Mouse (Mus musculus) brain, adult 2 months (tissue): ENCODE measurements around the gene Nostrin.

Source experiments
- DNase-seq: peaks from one replicate; pipeline ENCODE4 v3.0.0; 2011; ENCODE audit warnings: low read depth, low spot score

Gene Nostrin

DNA sequence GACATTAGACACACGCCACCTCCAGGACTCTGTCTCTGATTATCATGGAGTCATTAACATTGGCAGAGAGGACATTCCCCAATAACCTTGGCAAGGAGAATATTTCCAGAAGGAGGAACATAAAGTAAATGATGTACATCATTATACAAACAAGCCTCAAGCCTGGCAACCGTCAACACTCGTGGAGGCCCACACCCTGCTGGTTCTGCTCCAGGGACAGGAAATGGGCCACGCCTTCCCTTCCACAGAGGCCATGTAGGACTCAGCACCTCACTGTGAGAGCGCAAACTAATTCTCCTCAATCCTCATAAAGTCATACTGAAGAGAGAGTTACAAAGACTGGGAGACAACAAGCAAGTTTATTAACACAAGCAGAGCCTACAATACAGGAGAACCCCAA is 58.0 kb downstream of the Nostrin start:
- DNase-seq, result no peak

DNA sequence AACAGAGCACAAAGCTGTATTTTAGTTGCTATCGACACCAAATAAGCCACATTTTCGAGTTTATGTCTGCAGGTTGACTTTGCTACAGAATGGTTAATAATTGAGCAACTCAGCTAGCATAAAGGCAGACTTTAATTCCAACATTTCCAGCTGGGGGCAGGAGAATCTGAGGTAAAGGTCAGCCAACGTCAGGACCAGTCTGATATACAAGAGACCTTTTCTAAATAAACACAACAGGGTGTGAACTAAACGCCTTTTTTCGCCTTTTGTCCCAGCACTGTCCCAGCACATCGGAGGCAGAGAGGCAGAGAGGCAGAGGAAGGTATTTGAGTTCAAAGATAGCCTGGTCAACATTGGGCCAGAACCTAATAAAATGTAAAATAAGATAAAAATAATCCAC is 69.6 kb downstream of the Nostrin start:
- DNase-seq, result no peak

DNA sequence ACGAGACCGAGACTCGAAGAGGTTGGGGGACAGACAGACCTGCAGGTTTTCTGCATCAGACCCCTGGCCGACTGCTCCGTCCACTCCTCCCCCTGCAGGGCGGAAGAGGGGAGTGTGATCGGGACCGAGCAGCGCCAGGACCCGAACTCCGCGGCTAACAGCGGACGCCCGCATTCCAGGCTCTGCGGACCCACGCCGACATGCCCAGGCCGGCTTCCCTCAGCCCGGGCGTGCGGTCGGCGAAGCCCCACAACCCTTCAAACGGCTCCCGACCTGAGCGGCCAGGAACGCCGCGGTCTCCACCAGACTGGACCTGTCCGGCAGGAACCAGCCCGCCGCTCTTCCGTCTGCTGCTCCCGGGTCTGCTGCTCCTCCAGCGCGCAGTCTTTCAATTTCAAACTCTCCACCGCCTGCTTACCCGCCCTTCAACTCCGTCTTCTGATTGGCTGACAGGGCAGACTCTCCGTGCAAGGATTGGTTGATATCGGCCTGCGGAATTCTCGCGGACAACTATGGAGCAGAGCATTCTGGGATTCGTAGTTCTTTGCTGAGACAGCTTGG is 70.3 kb downstream of the Nostrin start, which contains the start of gene Spc25:
TSS of gene Spc25 (minus strand) at position 404 of the 561 bp plus-strand sequence.
- peak; percentile 96 for DNase-seq

DNA sequence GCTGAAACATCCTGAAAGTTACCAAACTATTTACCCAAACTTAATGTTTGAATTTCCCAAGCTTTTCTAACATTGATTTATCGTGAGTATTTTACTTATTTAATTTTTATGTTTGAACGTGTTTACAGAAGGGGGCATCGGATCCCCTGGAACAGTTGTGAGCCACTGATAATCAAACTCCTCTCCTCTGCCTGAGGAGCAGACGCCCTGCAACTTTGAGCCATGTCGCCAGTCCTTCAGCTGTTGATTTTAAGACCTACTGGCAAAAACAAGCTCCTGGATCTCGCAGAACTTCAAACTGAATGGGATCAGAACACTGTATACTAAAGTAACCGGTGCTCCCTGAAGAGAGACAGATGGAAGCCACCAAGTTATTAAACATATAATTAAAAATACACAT is 70.9 kb downstream of the Nostrin start:
- no peak for DNase-seq

DNA sequence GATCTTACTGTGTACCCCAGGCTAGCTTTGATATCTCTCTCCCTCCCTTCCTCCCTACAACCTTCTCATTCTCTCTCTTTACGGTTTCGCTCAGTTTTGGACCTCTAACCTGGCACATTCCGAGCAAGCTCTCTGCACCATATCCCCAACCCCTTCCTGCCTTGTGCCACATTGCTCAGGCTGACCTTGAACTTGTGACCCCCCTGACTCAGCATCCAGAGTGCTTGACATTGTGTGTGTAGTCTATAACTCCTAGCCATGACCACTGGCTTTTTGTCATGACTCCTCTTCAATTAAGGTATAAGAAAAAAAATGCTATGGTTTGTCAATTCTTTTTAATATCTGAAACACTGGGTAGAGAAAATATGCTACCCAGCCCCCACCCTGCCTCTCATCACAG is 74.1 kb downstream of the Nostrin start:
- DNase-seq, result no peak

DNA sequence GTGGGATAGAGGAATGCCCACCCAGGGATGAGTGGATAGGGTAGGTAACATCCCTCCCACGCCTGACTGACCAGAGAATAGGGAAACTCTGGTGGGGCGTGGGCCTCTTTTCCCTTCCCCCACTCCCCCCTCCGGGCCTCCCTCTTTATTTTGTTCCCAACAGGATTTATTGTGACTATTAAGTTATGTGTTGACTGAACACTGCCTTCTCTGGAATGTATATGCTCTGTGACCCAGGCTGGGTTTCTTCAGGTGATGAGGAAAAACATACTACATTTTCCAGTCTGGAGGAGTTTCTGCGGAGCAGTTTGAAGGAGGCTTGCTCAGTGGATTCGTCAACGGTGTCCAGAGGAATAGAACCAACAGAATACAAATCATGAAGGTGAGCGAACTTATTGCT is 75.2 kb downstream of the Nostrin start, which contains the start of gene G6pc2:
TSS of gene G6pc2 (plus strand) at position 301 of the 400 bp plus-strand sequence.
- no peak for DNase-seq

DNA sequence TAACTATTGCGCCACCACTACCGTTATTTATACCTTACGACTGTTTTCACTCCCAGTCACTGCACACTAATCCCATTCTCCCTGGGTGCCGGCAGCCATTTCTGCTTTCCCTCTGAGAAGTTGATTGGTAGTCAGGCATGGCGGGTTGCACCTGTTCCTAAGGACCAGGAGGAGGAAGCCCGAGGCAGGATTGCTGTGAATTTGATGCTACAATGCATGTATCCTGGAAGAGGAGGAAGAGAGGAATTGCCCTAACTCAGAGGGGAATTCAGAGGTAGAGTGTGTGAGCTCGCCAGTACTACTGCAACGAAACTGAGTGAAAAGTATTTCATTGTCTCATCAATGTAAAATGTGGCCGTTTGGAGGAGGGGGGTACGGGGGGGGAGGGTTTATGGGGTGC is 77.1 kb downstream of the Nostrin start:
- DNase-seq, result no peak

DNA sequence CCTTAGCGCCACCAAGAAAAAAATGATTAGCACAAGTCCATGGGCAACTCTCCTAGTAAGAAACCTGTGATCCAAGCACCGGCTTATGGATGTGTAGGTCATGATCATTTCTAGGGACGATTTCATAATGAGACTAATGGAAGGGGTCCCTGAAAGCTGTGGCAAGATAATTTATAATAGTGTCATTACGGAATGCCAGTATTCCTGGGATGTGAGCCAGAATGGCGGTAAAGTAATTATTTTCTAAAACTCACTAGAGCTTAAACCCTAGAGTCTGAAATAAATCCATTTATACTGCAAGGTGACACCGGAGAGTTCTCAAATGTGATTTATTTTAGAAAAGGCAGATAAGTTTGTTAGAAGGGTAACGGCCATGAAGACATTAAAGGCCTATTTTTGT is 79.6 kb downstream of the Nostrin start:
- DNase-seq, result no peak

DNA sequence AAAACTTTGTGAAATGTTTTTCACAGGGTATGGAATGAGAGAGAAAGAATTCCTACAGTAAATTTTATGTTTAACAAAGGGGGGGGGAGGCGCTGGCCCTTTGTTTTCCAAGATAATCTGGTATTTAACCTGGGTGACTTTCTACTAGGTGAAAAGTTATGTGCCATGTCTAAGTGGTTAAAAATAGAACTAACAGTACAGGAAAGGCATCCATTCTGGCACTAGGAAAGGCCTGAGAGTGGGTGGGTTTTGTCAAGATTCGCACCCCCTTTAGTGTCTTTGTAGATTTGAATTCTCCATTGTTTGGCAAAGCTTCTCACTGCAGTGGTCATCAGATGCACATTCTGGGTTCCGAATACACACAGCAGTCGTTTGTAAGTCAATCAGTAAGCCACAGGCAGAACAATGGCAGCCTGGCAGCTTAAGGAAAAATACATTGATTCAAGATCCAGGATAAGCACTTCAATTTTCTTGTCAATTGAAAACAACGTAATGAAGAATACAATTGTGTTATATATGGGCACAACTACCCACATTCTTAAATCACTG is 86.3 kb downstream of the Nostrin start:
- no peak for DNase-seq

DNA sequence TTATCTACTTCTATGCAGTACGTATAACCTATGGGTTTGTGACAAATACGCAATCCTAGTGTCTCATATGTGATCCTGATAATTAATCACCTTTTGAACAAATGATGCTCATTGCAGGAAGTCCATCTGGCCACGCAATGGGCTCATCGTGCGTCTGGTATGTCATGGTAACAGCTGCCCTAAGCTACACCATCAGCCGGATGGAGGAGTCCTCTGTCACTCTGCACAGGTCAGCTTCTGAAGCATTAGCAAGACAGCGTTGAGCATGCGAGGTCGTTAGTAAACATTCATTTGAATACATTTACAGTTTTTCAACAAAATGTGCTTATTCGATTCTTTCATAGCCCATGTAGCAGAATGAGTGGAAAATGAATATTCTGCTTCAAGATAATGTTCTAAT is 87.2 kb downstream of the Nostrin start:
- DNase-seq, result no peak

DNA sequence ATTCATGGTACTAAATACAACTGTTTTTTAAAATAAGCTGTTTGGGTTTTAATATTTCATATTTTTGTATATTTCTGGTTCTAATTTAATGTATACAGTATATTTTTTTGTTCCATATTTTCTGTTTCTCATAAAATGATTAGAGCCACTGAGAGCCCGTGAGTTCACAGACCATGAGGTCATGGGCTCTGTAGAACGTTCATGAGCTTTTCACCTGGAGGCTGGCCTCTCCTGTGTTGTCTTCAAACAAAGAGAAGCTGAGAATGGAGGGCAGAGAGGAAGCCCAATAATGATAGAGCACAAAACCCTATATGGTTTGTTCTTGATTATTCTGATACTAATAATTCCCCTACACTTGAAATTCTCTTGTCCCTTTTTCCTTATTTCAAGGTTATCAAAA is 89.1 kb downstream of the Nostrin start:
- no peak for DNase-seq

DNA sequence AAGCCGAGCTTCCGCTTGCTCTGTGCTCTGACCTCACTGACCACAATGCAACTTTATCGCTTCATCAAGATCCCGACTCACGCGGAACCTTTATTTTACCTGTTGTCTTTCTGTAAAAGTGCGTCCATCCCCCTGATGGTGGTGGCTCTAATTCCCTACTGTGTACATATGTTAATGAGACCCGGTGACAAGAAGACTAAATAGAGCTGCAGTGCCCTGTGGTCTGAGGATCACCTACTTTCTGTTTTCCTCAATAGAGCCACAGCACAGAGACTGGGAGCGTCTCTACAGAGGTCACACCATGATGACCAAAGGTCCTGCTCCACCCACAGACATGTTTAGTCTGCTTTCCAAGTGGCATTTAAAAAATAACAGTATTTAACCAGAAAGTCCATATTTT is 91.3 kb downstream of the Nostrin start:
- DNase-seq, result no peak

DNA sequence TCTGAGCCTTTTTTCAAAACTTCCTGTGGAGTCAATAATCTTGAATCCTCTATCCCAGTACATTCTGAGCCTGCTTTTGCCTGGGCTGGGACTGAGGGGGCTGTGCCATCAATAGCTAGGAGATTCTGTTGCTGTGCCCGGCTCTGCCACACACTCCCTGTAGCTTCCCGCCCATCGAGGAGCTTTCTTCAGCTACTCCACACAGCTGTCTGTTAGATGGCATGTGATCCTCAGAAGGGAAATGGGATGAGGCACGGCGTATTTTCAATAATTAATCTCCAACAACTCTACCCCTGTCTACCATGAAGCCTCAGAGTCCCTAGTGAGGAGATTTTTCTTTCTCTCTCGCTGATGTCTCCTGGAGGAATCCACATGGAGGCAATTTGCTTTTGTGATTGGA is 93.0 kb downstream of the Nostrin start:
- DNase-seq, result no peak

DNA sequence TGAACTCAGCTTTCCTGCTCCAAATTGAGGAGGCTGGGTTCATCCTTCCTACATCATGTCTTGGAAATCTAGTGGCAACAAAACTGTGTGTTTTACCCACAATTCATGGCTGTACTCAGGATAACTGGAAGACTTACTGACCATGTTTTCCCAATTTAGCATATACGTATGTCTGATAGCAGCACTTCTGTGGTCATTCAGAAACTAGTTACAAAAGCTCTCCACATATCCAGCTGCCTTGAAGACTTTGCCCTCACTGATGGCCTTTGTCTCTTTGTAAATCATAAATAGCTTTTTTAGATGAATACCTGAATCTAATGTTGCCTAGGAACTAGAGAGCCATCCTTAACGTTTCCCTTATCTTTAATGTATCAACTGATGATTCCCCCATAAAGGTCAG is 94.5 kb downstream of the Nostrin start:
- DNase-seq, result no peak

DNA sequence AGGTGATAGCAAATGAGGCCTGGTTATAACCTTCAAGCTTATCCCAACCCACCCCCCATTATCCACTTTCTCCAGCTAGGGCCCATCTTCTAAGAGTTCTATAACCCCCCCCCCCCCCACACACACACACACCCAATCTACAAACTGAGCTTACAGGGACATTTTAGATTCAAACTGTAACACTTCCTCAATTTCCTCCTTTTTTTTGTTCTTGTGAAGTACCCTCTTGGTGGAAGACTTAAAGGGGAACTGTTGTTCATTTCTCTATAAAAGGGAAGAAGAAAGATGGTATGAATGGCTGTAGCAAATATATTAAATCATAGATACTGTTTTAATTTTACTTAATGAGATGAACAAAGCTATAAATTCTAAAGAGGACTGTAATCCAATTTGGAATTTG is 96.5 kb downstream of the Nostrin start:
- DNase-seq, result no peak

DNA sequence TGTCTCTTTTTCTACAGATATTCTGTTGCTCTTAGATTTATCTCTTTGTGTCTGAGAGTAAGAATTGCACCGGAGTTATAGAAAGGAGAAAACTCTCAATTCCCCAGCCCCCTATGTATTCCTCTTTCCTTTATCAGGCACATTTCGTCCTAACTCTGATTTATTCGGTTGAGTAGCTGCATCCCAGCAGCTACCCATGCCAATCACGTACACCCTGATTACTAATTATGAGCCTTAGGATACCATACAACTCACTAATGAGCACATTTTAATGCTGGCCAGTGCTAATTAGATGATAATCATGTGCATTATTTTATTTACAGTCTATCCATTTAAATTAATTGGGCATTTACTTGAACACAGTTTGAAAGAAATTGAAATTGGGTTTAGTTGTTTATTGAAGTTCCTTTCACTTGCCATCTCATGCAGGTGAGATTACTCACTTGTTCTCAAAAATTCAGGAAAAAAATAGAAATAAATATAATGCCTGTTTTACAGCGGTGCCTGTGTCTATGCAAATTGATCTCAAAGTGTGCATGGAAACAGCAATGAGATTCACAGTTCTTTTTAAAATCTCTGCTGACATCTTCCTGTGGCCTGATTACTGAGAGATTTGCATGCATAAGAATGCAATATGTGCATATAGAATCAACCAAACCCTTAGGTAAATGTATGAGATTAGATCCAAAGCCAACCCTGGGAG is 99.5 kb downstream of the Nostrin start:
- DNase-seq, result no peak
